Comparison of ENCODE assay signal across 7 mouse cellular contexts in genomic region chr4:135921257-135922120, GRCm38 (mm10). TPM values are rescaled to one million over a fixed set of nuclear protein-coding genes. Genes with fewer than 3 reads are reported as not detected.
DNase-seq lines count a peak whose midpoint lies in the region; ATAC-seq and TF ChIP-seq lines count a peak whose summit lies in the region.

No protein-coding gene starts in this region.

- H3K9me3 ChIP-seq in forebrain, embryonic 12.5 days, result no peaks in the 10 kb centered on the region
- no peaks in the 10 kb centered on the region for H3K9me3 ChIP-seq in intestine, embryonic 14.5 days (ENCODE audit: control insufficient read depth, low read length)
- no peaks in the 10 kb centered on the region for H3K9me3 ChIP-seq in lung, embryonic 15.5 days

- peak overlapping the region; percentile 80 for H3K4me3 ChIP-seq in C2C12 (ENCODE audit: insufficient read depth, poor library complexity, severe bottlenecking)
- H3K4me3 ChIP-seq in forebrain, embryonic 12.5 days (replicated peaks), result peak overlapping the region; percentile 67
- peak overlapping the region; percentile 87 for H3K4me3 ChIP-seq in intestine, embryonic 14.5 days (ENCODE audit: low read depth, low read length)
- H3K4me3 ChIP-seq in lung, embryonic 15.5 days, result peak overlapping the region; percentile 67

- 11% methylated on average over 26 of the region's 26 CpGs for WGBS in forebrain, embryonic 12.5 days
- 3% methylated on average over 26 of the region's 26 CpGs for WGBS in intestine, embryonic 14.5 days
- 3% methylated on average over 26 of the region's 26 CpGs for WGBS in lung, embryonic 15.5 days

- H3K27me3 ChIP-seq in C2C12 (ENCODE audit: control insufficient read depth, insufficient read depth, insufficient read length), result peaks cover 15% of the 10 kb centered on the region
- no peaks in the 10 kb centered on the region for H3K27me3 ChIP-seq in forebrain, embryonic 12.5 days
- H3K27me3 ChIP-seq in intestine, embryonic 14.5 days (replicated peaks; ENCODE audit: control insufficient read depth, insufficient read depth, low read length), result no peaks in the 10 kb centered on the region
- H3K27me3 ChIP-seq in lung, embryonic 15.5 days, result no peaks in the 10 kb centered on the region

- peak; percentile 36 for DNase-seq in 416B (ENCODE audit: low read depth)
- DNase-seq in intestine, embryonic 14.5 days (ENCODE audit: low spot score), result peak; percentile 72
- DNase-seq in right cerebral cortex, adult 18-20 months, result no peak
- no peak for DNase-seq in urinary bladder, postnatal 14 days (ENCODE audit: low spot score)

- H3K79me3 ChIP-seq in C2C12 (ENCODE audit: low read depth), result no peaks in the 10 kb centered on the region

- peak overlapping the region; percentile 78 for H3K4me2 ChIP-seq in forebrain, embryonic 12.5 days
- peak overlapping the region; percentile 88 for H3K4me2 ChIP-seq in intestine, embryonic 14.5 days (ENCODE audit: low read length)
- H3K4me2 ChIP-seq in lung, embryonic 15.5 days, result peak overlapping the region; percentile 91

- H3K9ac ChIP-seq in forebrain, embryonic 12.5 days, result peak overlapping the region; percentile 77
- H3K9ac ChIP-seq in intestine, embryonic 14.5 days (ENCODE audit: low read length), result peak overlapping the region; percentile 77
- peak overlapping the region; percentile 69 for H3K9ac ChIP-seq in lung, embryonic 15.5 days

- H3K27ac ChIP-seq in forebrain, embryonic 12.5 days, result peak overlapping the region; percentile 76; the same call in 1 of the 2 replicates
- peak overlapping the region; percentile 57 for H3K27ac ChIP-seq in intestine, embryonic 14.5 days (ENCODE audit: low read depth)
- peak overlapping the region; percentile 76 for H3K27ac ChIP-seq in lung, embryonic 15.5 days

- H3ac ChIP-seq in C2C12 (ENCODE audit: control insufficient read depth, insufficient read length, low read depth), result peak overlapping the region; percentile 90

- peaks cover 4% of the 10 kb centered on the region for H3K36me3 ChIP-seq in C2C12 (ENCODE audit: control insufficient read depth, insufficient read depth)
- peaks cover 18% of the 10 kb centered on the region for H3K36me3 ChIP-seq in forebrain, embryonic 12.5 days (replicated peaks)
- peaks cover 19% of the 10 kb centered on the region; the same call in 1 of the 2 replicates for H3K36me3 ChIP-seq in intestine, embryonic 14.5 days (ENCODE audit: control insufficient read depth, insufficient read depth, low read length)
- H3K36me3 ChIP-seq in lung, embryonic 15.5 days, result peaks cover 5% of the 10 kb centered on the region; the same call in 1 of the 2 replicates

- TF ChIP-seq CTCF in C2C12 (IDR thresholded peaks at IDR 0.05; ENCODE audit: control insufficient read depth, insufficient read depth, insufficient read length), result no peak

- no peaks in the 10 kb centered on the region for H3K79me2 ChIP-seq in C2C12 (ENCODE audit: control insufficient read depth, insufficient read depth)

- ATAC-seq in forebrain, embryonic 12.5 days (ENCODE audit: low FRiP score), result 0 out of 2 replicates have a peak, but pooled peaks have one; percentile 21
- ATAC-seq in intestine, embryonic 14.5 days (replicated peaks; ENCODE audit: low FRiP score, low TSS enrichment, low read depth), result no peak
- no peak for ATAC-seq in lung, embryonic 15.5 days (ENCODE audit: borderline replicate concordance, extremely low read depth, low FRiP score, low TSS enrichment)

- peaks cover 15% of the 10 kb centered on the region for H3K4me1 ChIP-seq in forebrain, embryonic 12.5 days
- H3K4me1 ChIP-seq in intestine, embryonic 14.5 days (replicated peaks; ENCODE audit: control insufficient read depth, insufficient read depth, low read length), result peaks cover 7% of the 10 kb centered on the region
- peaks cover 9% of the 10 kb centered on the region for H3K4me1 ChIP-seq in lung, embryonic 15.5 days

TF ChIP-seq in C2C12, 6 proteins besides CTCF, POLR2A, EP300 and RAD21:
- TF ChIP-seq CEBPB (IDR thresholded peaks at IDR 0.05; ENCODE audit: low read depth) (no peak), USF1 (IDR thresholded peaks at IDR 0.05; ENCODE audit: low read depth) (no peak), FOSL1 (IDR thresholded peaks at IDR 0.05; ENCODE audit: insufficient read depth, low read length, poor library complexity, severe bottlenecking) (no peak), MYOD1 (IDR thresholded peaks at IDR 0.05; ENCODE audit: control insufficient read depth, insufficient read length, low read depth) (no peak), MYOG (IDR thresholded peaks at IDR 0.05; ENCODE audit: control insufficient read depth, extremely low read depth, insufficient read length) (no peak), MAX (IDR thresholded peaks at IDR 0.05) (no peak)

RNA-seq across cellular contexts. Expression of gene Fuca1, which starts 1.0 kb away (rescaled TPM):
- polyA plus RNA-seq in C2C12 (2012; fragmentation: generic; extraction: Trizol), result 26.8 TPM
- 38.1 and 45.0 TPM in 2 replicates for polyA plus RNA-seq in forebrain, embryonic 12.5 days (2016; fragmentation: Nextera tagmentation; extraction: Ambion mirVana)
- 108 and 110 TPM in 2 replicates for polyA plus RNA-seq in intestine, embryonic 14.5 days (2014; fragmentation: Nextera tagmentation; extraction: Ambion mirVana)
- polyA plus RNA-seq in lung, embryonic 15.5 days (2015; fragmentation: Nextera tagmentation; extraction: Ambion mirVana), result 71.7 and 76.4 TPM in 2 replicates

RNA-seq across cellular contexts. Expression of gene Hmgcl, which starts 24.8 kb away (rescaled TPM):
- polyA plus RNA-seq in C2C12 (2012; fragmentation: generic; extraction: Trizol), result 24.3 TPM
- polyA plus RNA-seq in forebrain, embryonic 12.5 days (2016; fragmentation: Nextera tagmentation; extraction: Ambion mirVana), result 52.3 and 55.8 TPM in 2 replicates
- 91.1 and 93.9 TPM in 2 replicates for polyA plus RNA-seq in intestine, embryonic 14.5 days (2014; fragmentation: Nextera tagmentation; extraction: Ambion mirVana)
- polyA plus RNA-seq in lung, embryonic 15.5 days (2015; fragmentation: Nextera tagmentation; extraction: Ambion mirVana), result 76.1 TPM in 2 replicates

RNA-seq across cellular contexts. Expression of gene Cnr2, which starts 26.3 kb away (rescaled TPM):
- not detected for polyA plus RNA-seq in C2C12 (2012; fragmentation: generic; extraction: Trizol)
- 0.32 and 0.36 TPM in 2 replicates for polyA plus RNA-seq in forebrain, embryonic 12.5 days (2016; fragmentation: Nextera tagmentation; extraction: Ambion mirVana)
- 0.24 and 0.44 TPM in 2 replicates for polyA plus RNA-seq in intestine, embryonic 14.5 days (2014; fragmentation: Nextera tagmentation; extraction: Ambion mirVana)
- polyA plus RNA-seq in lung, embryonic 15.5 days (2015; fragmentation: Nextera tagmentation; extraction: Ambion mirVana), result 0.80 and 0.82 TPM in 2 replicates

RNA-seq across cellular contexts. Expression of gene Gale, which starts 42.0 kb away (rescaled TPM):
- polyA plus RNA-seq in C2C12 (2012; fragmentation: generic; extraction: Trizol), result 50.7 TPM
- 28.3 and 30.9 TPM in 2 replicates for polyA plus RNA-seq in forebrain, embryonic 12.5 days (2016; fragmentation: Nextera tagmentation; extraction: Ambion mirVana)
- 50.1 and 62.2 TPM in 2 replicates for polyA plus RNA-seq in intestine, embryonic 14.5 days (2014; fragmentation: Nextera tagmentation; extraction: Ambion mirVana)
- 38.2 and 40.5 TPM in 2 replicates for polyA plus RNA-seq in lung, embryonic 15.5 days (2015; fragmentation: Nextera tagmentation; extraction: Ambion mirVana)

RNA-seq across cellular contexts. Expression of gene Pnrc2, which starts 47.8 kb away (rescaled TPM):
- polyA plus RNA-seq in C2C12 (2012; fragmentation: generic; extraction: Trizol), result 21.7 TPM
- 196 and 199 TPM in 2 replicates for polyA plus RNA-seq in forebrain, embryonic 12.5 days (2016; fragmentation: Nextera tagmentation; extraction: Ambion mirVana)
- polyA plus RNA-seq in intestine, embryonic 14.5 days (2014; fragmentation: Nextera tagmentation; extraction: Ambion mirVana), result 167 and 175 TPM in 2 replicates
- polyA plus RNA-seq in lung, embryonic 15.5 days (2015; fragmentation: Nextera tagmentation; extraction: Ambion mirVana), result 210 and 220 TPM in 2 replicates

Comparison
In these comparisons a context has a peak if more than half of its experiments do, and no peak if none do; other contexts are left out.
1. DNase-seq: peak in 416B (single experiment) and intestine, embryonic 14.5 days (single experiment); none in right cerebral cortex, adult 18-20 months (single experiment) and urinary bladder, postnatal 14 days (single experiment).
2. Peak in every context shown above with its lines, with median percentiles within 50 percentile points of each other: H3K4me3 ChIP-seq, H3K27ac ChIP-seq, H3K4me2 ChIP-seq and H3K9ac ChIP-seq.